Mouse (Mus musculus) embryonic facial prominence, embryonic 13.5 days (tissue): ENCODE measurements around the gene Rictor. TPM values are rescaled to one million over a fixed set of nuclear protein-coding genes. Genes with fewer than 3 reads are reported as not detected.
"Not testable (repeated sequence)": the region's sequence is repeated elsewhere in the genome, so short reads cannot be mapped to it uniquely, and the experiment has no call there.

Experiments
- ATAC-seq: fragments of 200-750 bp; cut with Nextera tagmentation; 2 replicates; pipeline ENCODE4 v1.8.0; 2017; ENCODE audit warnings: low read depth; ENCODE audit not compliant: insufficient number of reproducible peaks, insufficient read depth, low FRiP score, low TSS enrichment
- H3K27ac ChIP-seq: fragments of 300-500 bp; sonication (generic); 2 replicates; pipeline ENCODE4 v1.5.1; 2015; ENCODE audit warnings: moderate library complexity, mild to moderate bottlenecking, inconsistent platforms
- H3K27me3 ChIP-seq: fragments of 300-500 bp; sonication (generic); 2 replicates; pipeline ENCODE4 v1.6.1; 2015; ENCODE audit warnings: mild to moderate bottlenecking, inconsistent platforms
- H3K36me3 ChIP-seq: fragments of 300-500 bp; sonication (generic); 2 replicates; pipeline ENCODE4 v1.6.1; 2015; ENCODE audit warnings: mild to moderate bottlenecking, inconsistent platforms
- H3K4me1 ChIP-seq: fragments of 300-500 bp; sonication (generic); 2 replicates; pipeline ENCODE4 v1.6.1; 2015; ENCODE audit warnings: inconsistent platforms
- H3K4me2 ChIP-seq: fragments of 300-500 bp; sonication (generic); 2 replicates; pipeline ENCODE4 v1.6.1; 2015; ENCODE audit warnings: moderate library complexity, mild to moderate bottlenecking, inconsistent platforms
- H3K4me3 ChIP-seq: fragments of 300-500 bp; sonication (generic); 2 replicates; pipeline ENCODE4 v1.5.1; 2015; ENCODE audit warnings: mild to moderate bottlenecking, inconsistent platforms
- H3K9ac ChIP-seq: fragments of 300-500 bp; sonication (generic); 2 replicates; pipeline ENCODE4 v1.6.1; 2015; ENCODE audit warnings: mild to moderate bottlenecking, inconsistent platforms
- H3K9me3 ChIP-seq: fragments of 300-500 bp; sonication (generic); 2 replicates; pipeline ENCODE4 v1.6.1; 2016; ENCODE audit warnings: inconsistent platforms
- WGBS: fragments of 180-500 bp; shearing (Covaris S2); methylation state at CpG from one replicate; pipeline ENCODE4 v1.1.7; 2015; ENCODE audit warnings: mixed read lengths; 5-methylcytosine and 5-hydroxymethylcytosine counted together
- polyA plus RNA-seq: library from polyadenylated mRNA; unstranded; fragments of >200 nt; fragmentation: Nextera tagmentation; extraction: Ambion mirVana; gene quantifications from 2 replicates; pipeline ENCODE4 v1.2.1, GENCODE M21; 2015

Gene Rictor
- polyA plus RNA-seq, 1 experiment from 2014 or later: 45.1 TPM

- H3K4me1 ChIP-seq: peaks cover 4% of the 10 kb centered on the region; the same call in 1 of the 2 replicates
- H3K9ac ChIP-seq: no peak overlapping the region
- no peaks in the 10 kb centered on the region for H3K27me3 ChIP-seq
- no peak overlapping the region for H3K4me2 ChIP-seq
- H3K27ac ChIP-seq: no peak overlapping the region
- ATAC-seq: no peak
- H3K36me3 ChIP-seq: peaks cover 17% of the 10 kb centered on the region
- WGBS: 98% methylated on average over 2 of the region's 2 CpGs
- no peaks in the 10 kb centered on the region for H3K9me3 ChIP-seq
- no peak overlapping the region for H3K4me3 ChIP-seq
These were observed 31.0 kb downstream of the Rictor start for GRCm38 (mm10) chr15:6739180-6739579.

GRCm38 (mm10) chr15:6742337-6743025 is 34.3 kb downstream of the Rictor start:
- Histone ChIP-seq H3K36me3 (peaks cover 18% of the 10 kb centered on the region), H3K27ac (no peak overlapping the region), H3K4me2 (no peak overlapping the region), H3K9me3 (no peaks in the 10 kb centered on the region), H3K9ac (no peak overlapping the region), H3K4me3 (no peak overlapping the region), H3K4me1 (no peaks in the 10 kb centered on the region), H3K27me3 (no peaks in the 10 kb centered on the region)
- 86% methylated on average over 13 of the region's 13 CpGs for WGBS
- no peak for ATAC-seq

- H3K4me3 ChIP-seq: no peak overlapping the region
- H3K4me2 ChIP-seq: no peak overlapping the region
- peaks cover 24% of the 10 kb centered on the region for H3K36me3 ChIP-seq
- no peaks in the 10 kb centered on the region for H3K9me3 ChIP-seq
- H3K27ac ChIP-seq: no peak overlapping the region
- no peak overlapping the region for H3K9ac ChIP-seq
- no peak for ATAC-seq
- no peaks in the 10 kb centered on the region for H3K27me3 ChIP-seq
- no peaks in the 10 kb centered on the region for H3K4me1 ChIP-seq
- WGBS: 71% methylated on average over 8 of the region's 8 CpGs
These were observed 35.5 kb downstream of the Rictor start for GRCm38 (mm10) chr15:6743723-6744122.

GRCm38 (mm10) chr15:6746301-6746983 is 38.3 kb downstream of the Rictor start:
- H3K4me3 ChIP-seq, ATAC-seq, H3K4me1 ChIP-seq, H3K9ac ChIP-seq, H3K4me2 ChIP-seq, H3K27ac ChIP-seq, H3K9me3 ChIP-seq, H3K27me3 ChIP-seq: not testable (repeated sequence)
- H3K36me3 ChIP-seq: peaks cover 19% of the 10 kb centered on the region
- WGBS: 70% methylated on average over 8 of the region's 8 CpGs

GRCm38 (mm10) chr15:6747001-6747400 is 38.8 kb downstream of the Rictor start:
- WGBS: 89% methylated on average over 9 of the region's 9 CpGs
- Histone ChIP-seq H3K4me2 (no peak overlapping the region), H3K9ac (no peak overlapping the region), H3K36me3 (peaks cover 19% of the 10 kb centered on the region), H3K9me3 (no peaks in the 10 kb centered on the region), H3K4me1 (no peaks in the 10 kb centered on the region), H3K27me3 (no peaks in the 10 kb centered on the region), H3K4me3 (no peak overlapping the region), H3K27ac (no peak overlapping the region)
- ATAC-seq: no peak

- no peaks in the 10 kb centered on the region for H3K9me3 ChIP-seq
- no peak for ATAC-seq
- 96% methylated on average over 2 of the region's 2 CpGs for WGBS
- H3K4me3 ChIP-seq: no peak overlapping the region
- no peak overlapping the region for H3K9ac ChIP-seq
- no peaks in the 10 kb centered on the region for H3K27me3 ChIP-seq
- no peak overlapping the region for H3K4me2 ChIP-seq
- H3K4me1 ChIP-seq: no peaks in the 10 kb centered on the region
- H3K36me3 ChIP-seq: peaks cover 37% of the 10 kb centered on the region
- no peak overlapping the region for H3K27ac ChIP-seq
These were observed 46.2 kb downstream of the Rictor start for GRCm38 (mm10) chr15:6754400-6754799.

- no peak overlapping the region for H3K4me2 ChIP-seq
- no peaks in the 10 kb centered on the region for H3K27me3 ChIP-seq
- H3K27ac ChIP-seq: no peak overlapping the region
- H3K9me3 ChIP-seq: no peaks in the 10 kb centered on the region
- WGBS: 81% methylated on average over 3 of the region's 3 CpGs
- H3K36me3 ChIP-seq: peaks cover 67% of the 10 kb centered on the region
- no peaks in the 10 kb centered on the region for H3K4me1 ChIP-seq
- no peak overlapping the region for H3K9ac ChIP-seq
- ATAC-seq: no peak
- no peak overlapping the region for H3K4me3 ChIP-seq
These were observed 64.1 kb downstream of the Rictor start for GRCm38 (mm10) chr15:6772265-6772664.

- H3K4me3 ChIP-seq: no peak overlapping the region
- H3K36me3 ChIP-seq: peaks cover 71% of the 10 kb centered on the region
- ATAC-seq: no peak
- no peak overlapping the region for H3K9ac ChIP-seq
- H3K9me3 ChIP-seq: no peaks in the 10 kb centered on the region
- H3K4me2 ChIP-seq: no peak overlapping the region
- 88% methylated on average over 10 of the region's 10 CpGs for WGBS
- H3K27ac ChIP-seq: no peak overlapping the region
- no peaks in the 10 kb centered on the region for H3K27me3 ChIP-seq
- no peaks in the 10 kb centered on the region for H3K4me1 ChIP-seq
These were observed 78.0 kb downstream of the Rictor start for GRCm38 (mm10) chr15:6786212-6786611.

- Histone ChIP-seq H3K27me3 (no peaks in the 10 kb centered on the region), H3K4me3 (no peak overlapping the region), H3K4me1 (no peaks in the 10 kb centered on the region), H3K4me2 (no peak overlapping the region), H3K36me3 (peaks cover 72% of the 10 kb centered on the region), H3K9ac (no peak overlapping the region), H3K27ac (no peak overlapping the region), H3K9me3 (no peaks in the 10 kb centered on the region)
- ATAC-seq: no peak
- WGBS: 94% methylated on average over 10 of the region's 10 CpGs
These were observed 79.1 kb downstream of the Rictor start for GRCm38 (mm10) chr15:6787236-6787635.

- Histone ChIP-seq H3K4me3 (no peak overlapping the region), H3K9ac (no peak overlapping the region), H3K4me2 (no peak overlapping the region), H3K36me3 (peaks cover 77% of the 10 kb centered on the region), H3K9me3 (no peaks in the 10 kb centered on the region), H3K4me1 (no peaks in the 10 kb centered on the region), H3K27ac (no peak overlapping the region), H3K27me3 (no peaks in the 10 kb centered on the region)
- ATAC-seq: no peak
- WGBS: 88% methylated on average over 7 of the region's 7 CpGs
These were observed 81.8 kb downstream of the Rictor start for GRCm38 (mm10) chr15:6790011-6790410.

- Histone ChIP-seq H3K4me2 (no peak overlapping the region), H3K9ac (no peak overlapping the region), H3K27me3 (no peaks in the 10 kb centered on the region), H3K36me3 (peaks cover 79% of the 10 kb centered on the region), H3K4me1 (no peaks in the 10 kb centered on the region), H3K9me3 (no peaks in the 10 kb centered on the region), H3K27ac (no peak overlapping the region), H3K4me3 (no peak overlapping the region)
- ATAC-seq: no peak
- 93% methylated on average over 11 of the region's 11 CpGs for WGBS
These were observed 83.5 kb downstream of the Rictor start for GRCm38 (mm10) chr15:6791648-6792047.

GRCm38 (mm10) chr15:6792846-6793245 is 84.7 kb downstream of the Rictor start:
- H3K4me2 ChIP-seq: no peak overlapping the region
- H3K9ac ChIP-seq: no peak overlapping the region
- H3K36me3 ChIP-seq: peaks cover 80% of the 10 kb centered on the region
- 85% methylated on average over 7 of the region's 7 CpGs for WGBS
- no peak overlapping the region for H3K4me3 ChIP-seq
- H3K27ac ChIP-seq: no peak overlapping the region
- no peaks in the 10 kb centered on the region for H3K9me3 ChIP-seq
- no peaks in the 10 kb centered on the region for H3K4me1 ChIP-seq
- no peak for ATAC-seq
- H3K27me3 ChIP-seq: no peaks in the 10 kb centered on the region
